Mouse (Mus musculus) bone marrow, adult 2 months (tissue): ENCODE data around the gene Bach1. TPM values are rescaled to one million over a fixed set of nuclear protein-coding genes. Genes with fewer than 3 reads are reported as not detected.

Experiments
- H3K27ac ChIP-seq: fragments of 200-500 bp; 2 replicates; pipeline ENCODE4 v1.5.1; 2012; ENCODE audit warnings: low read depth, mild to moderate bottlenecking, control low read depth, inconsistent platforms, low read length; ENCODE audit not compliant: control insufficient read depth, poor library complexity, insufficient read depth
- H3K4me1 ChIP-seq: fragments of 200-500 bp; 2 replicates; pipeline ENCODE4 v1.6.1; 2011; ENCODE audit warnings: low read length; ENCODE audit not compliant: control insufficient read depth, insufficient read depth
- H3K4me3 ChIP-seq: fragments of 200-500 bp; replicated peaks from 2 replicates; pipeline ENCODE3; 2011; ENCODE audit warnings: mild to moderate bottlenecking, low read depth, low read length, control low read depth; ENCODE audit not compliant: control insufficient read depth
- CTCF ChIP-seq: fragments of 200-500 bp; IDR thresholded peaks from 2 replicates; pipeline ENCODE4 v1.5.1; 2011; ENCODE audit warnings: low read length, control low read depth; ENCODE audit not compliant: control insufficient read depth, insufficient read depth
- POLR2A ChIP-seq: fragments of 200-500 bp; IDR thresholded peaks from 2 replicates; pipeline ENCODE4 v1.6.1; 2011; ENCODE audit warnings: low read depth, mild to moderate bottlenecking, control low read depth, low read length, borderline replicate concordance; ENCODE audit not compliant: control insufficient read depth
- WGBS: fragments of 180-500 bp; shearing (Covaris S2); methylation state at CpG from one replicate; pipeline ENCODE4 v1.1.7; 2018; 5-methylcytosine and 5-hydroxymethylcytosine counted together
- polyA plus RNA-seq: library from polyadenylated mRNA; stranded (reverse); fragments of >200 nt; gene quantifications from 2 replicates; pipeline ENCODE4 v1.2.4, GENCODE M21; 2011; ENCODE audit warnings: low replicate concordance; ENCODE audit not compliant: missing spikeins, insufficient read depth, insufficient read length

The Bach1 gene
- polyA plus RNA-seq, 1 experiment: 14.9 TPM

- WGBS: 88% methylated on average over 11 of the region's 11 CpGs
- Histone ChIP-seq H3K4me1 (no peaks in the 10 kb centered on the region; the same call in 1 of the 2 replicates), H3K27ac (no peak overlapping the region), H3K4me3 (no peak overlapping the region)
- no peak for TF ChIP-seq POLR2A
Observed at GRCm38 (mm10) chr16:87758016-87758415, 59.3 kb downstream of the Bach1 start.

DNA sequence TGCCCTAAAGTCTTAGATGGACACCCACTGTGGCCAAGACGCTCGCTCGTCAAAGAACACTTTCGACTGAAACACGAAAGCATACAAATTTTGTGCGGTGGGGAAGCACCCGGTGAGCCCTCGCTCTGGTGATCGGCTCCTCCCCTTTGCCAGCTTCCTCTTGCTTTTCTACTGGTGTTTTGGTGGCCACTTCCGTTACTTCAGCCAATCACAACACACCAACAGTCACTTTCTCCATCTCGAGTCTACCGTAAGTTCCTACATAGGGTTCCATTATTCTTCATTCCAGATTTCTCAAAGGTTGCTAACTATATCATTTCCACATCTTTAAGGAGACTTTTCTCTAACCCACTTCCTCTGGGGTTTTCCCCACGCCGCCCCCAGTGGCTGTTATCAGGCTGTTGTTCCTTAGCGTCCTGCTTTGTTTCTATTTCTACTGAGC, 65.9 kb downstream of the Bach1 start:
- TF ChIP-seq CTCF (no peak), POLR2A (no peak)
- Histone ChIP-seq H3K4me3 (no peak overlapping the region), H3K4me1 (no peaks in the 10 kb centered on the region), H3K27ac (no peak overlapping the region)
- WGBS: 59% methylated on average over 15 of the region's 15 CpGs

GRCm38 (mm10) chr16:87765984-87766383, 67.2 kb downstream of the Bach1 start:
- TF ChIP-seq POLR2A: no peak
- TF ChIP-seq CTCF: no peak
- Histone ChIP-seq H3K4me3 (no peak overlapping the region), H3K27ac (no peak overlapping the region), H3K4me1 (no peaks in the 10 kb centered on the region)
- WGBS: 45% methylated on average over 8 of the region's 8 CpGs

DNA sequence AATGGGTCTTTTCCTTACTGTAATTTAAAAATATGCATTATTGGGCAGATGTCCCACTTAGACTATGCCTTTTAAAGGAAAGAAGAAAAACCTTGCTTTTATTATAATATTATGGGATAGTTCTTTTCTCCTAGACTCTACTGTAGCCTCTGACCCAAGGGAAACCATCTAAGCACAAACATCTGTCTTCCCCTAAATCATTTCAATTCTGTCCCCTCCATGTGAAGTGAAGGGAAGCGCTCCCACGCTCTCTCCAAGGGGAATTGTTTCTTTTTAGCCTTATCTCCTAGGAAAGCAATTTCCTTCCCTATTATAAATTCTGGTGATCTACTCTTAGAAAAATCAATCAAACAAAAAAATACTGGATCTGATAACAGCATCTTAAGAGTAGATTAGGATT, 71.8 kb downstream of the Bach1 start:
- Histone ChIP-seq H3K27ac (no peak overlapping the region), H3K4me1 (no peaks in the 10 kb centered on the region), H3K4me3 (no peak overlapping the region)
- WGBS: 82% methylated on average over 2 of the region's 2 CpGs
- TF ChIP-seq POLR2A (no peak), CTCF (no peak)

GRCm38 (mm10) chr16:87771926-87772325, 73.2 kb downstream of the Bach1 start:
- Histone ChIP-seq H3K4me3 (no peak overlapping the region), H3K4me1 (no peaks in the 10 kb centered on the region), H3K27ac (no peak overlapping the region)
- no peak for TF ChIP-seq CTCF
- TF ChIP-seq POLR2A: no peak
- 81% methylated on average over 4 of the region's 4 CpGs for WGBS

DNA sequence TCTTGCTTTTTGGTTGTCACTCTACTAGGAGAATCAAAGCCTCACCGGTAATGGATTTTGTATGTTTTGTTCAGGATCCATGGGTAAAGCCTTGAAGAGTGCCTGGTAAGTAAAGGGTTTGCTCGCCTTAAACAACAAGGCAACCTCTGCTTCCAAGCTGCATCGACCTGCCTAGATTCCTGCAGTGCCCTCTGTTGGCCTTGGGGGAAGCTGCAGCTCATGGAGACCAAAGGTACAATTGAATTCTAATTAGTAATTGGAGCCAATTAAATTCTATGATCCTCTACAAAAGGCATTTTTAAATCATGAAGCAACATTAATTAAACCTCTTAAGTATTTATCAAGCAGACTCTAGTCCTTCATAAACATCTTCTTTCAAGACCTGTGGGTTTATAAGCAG, 75.7 kb downstream of the Bach1 start:
- H3K4me3 ChIP-seq: no peak overlapping the region
- TF ChIP-seq CTCF: peak; percentile 50; the same call in 1 of the 2 replicates
- TF ChIP-seq POLR2A: no peak
- WGBS: 65% methylated on average over 3 of the region's 3 CpGs
- H3K27ac ChIP-seq: no peak overlapping the region
- H3K4me1 ChIP-seq: no peaks in the 10 kb centered on the region

GRCm38 (mm10) chr16:87777373-87777772, 78.6 kb downstream of the Bach1 start:
- TF ChIP-seq POLR2A (no peak), CTCF (no peak)
- Histone ChIP-seq H3K27ac (no peak overlapping the region), H3K4me3 (no peak overlapping the region), H3K4me1 (no peaks in the 10 kb centered on the region)
- 28% methylated on average over 4 of the region's 4 CpGs for WGBS

DNA sequence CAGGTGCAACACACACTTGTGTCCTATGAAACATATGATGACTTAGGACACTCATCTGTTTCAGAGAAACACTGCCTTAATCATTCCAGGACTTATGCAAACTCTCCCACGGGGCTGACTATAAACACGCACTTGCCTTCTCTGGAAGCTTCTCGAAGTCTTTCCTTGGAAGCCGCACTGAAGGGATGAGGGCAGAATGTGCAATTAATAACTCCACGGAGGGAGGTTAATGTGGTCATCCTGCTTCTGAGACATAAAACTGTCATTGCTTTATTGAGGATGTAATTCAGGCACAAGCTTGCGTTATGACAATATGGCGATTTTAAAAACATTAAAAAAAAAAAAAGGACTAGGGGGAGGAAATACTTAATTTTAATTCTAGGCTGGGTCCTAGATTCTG, 82.9 kb downstream of the Bach1 start:
- Histone ChIP-seq H3K27ac (no peak overlapping the region), H3K4me1 (no peaks in the 10 kb centered on the region), H3K4me3 (no peak overlapping the region)
- 80% methylated on average over 7 of the region's 7 CpGs for WGBS
- no peak for TF ChIP-seq POLR2A
- TF ChIP-seq CTCF: no peak

Other genes starting within 250 kb of the Bach1 start
- 22.0 and 31.6 TPM in 2 replicates for gene Usp16, start 244.2 kb upstream of the Bach1 start, polyA plus RNA-seq
- 137 and 151 TPM in 2 replicates for gene Cct8, start 203.1 kb upstream of the Bach1 start, polyA plus RNA-seq
- gene Map3k7cl, start 145.6 kb upstream of the Bach1 start, polyA plus RNA-seq: not detected in 2 replicates